Mouse (Mus musculus) liver, embryonic 14.5 days (tissue): ENCODE data around the gene Eea1. TPM values are rescaled to one million over a fixed set of nuclear protein-coding genes. Genes with fewer than 3 reads are reported as not detected.

Experiments used
- ATAC-seq: fragments of 200-750 bp; cut with Nextera tagmentation; 2 replicates; pipeline ENCODE4 v1.8.0; 2017; ENCODE audit warnings: moderate number of reproducible peaks, mild to moderate bottlenecking, moderate library complexity; ENCODE audit not compliant: insufficient read depth
- DNase-seq, 3 experiments: peaks; one replicate each; pipeline ENCODE4 v3.0.0-alpha.2; 2012 to 2013; ENCODE audit warnings: low read depth in 3 of 3, low spot score in 3 of 3
- H3K27ac ChIP-seq: fragments of 300-500 bp; sonication (generic); 2 replicates; pipeline ENCODE4 v1.5.1; 2014; ENCODE audit warnings: moderate library complexity, mild to moderate bottlenecking, control low read depth, inconsistent platforms
- H3K27me3 ChIP-seq: fragments of 300-500 bp; sonication (generic); 2 replicates; pipeline ENCODE4 v1.6.1; 2014; ENCODE audit warnings: mild to moderate bottlenecking, low read length, moderate library complexity; ENCODE audit not compliant: control insufficient read depth, insufficient read depth
- H3K36me3 ChIP-seq: fragments of 300-500 bp; sonication (generic); replicated peaks from 2 replicates; pipeline ENCODE4 v1.6.1; 2014; ENCODE audit warnings: low read depth; ENCODE audit not compliant: control insufficient read depth, insufficient read depth
- H3K4me1 ChIP-seq, 2 experiments: fragments of 200-500 bp in 1 of 2; fragments of 300-500 bp in 1 of 2; sonication (generic) in 1 of 2; replicated peaks; 2 replicates each; pipeline ENCODE4 v1.6.1; 2012 to 2014; ENCODE audit warnings: antibody characterized with exemption in 1 of 2, inconsistent platforms in 1 of 2, low read length in 1 of 2; ENCODE audit not compliant: control insufficient read depth in 2 of 2, insufficient read depth in 2 of 2
- H3K4me2 ChIP-seq: fragments of 300-500 bp; sonication (generic); 2 replicates; pipeline ENCODE4 v1.6.1; 2014; ENCODE audit warnings: low read depth, mild to moderate bottlenecking, control low read depth, moderate library complexity
- H3K4me3 ChIP-seq, 2 experiments: fragments of 200-500 bp in 1 of 2; fragments of 300-500 bp in 1 of 2; sonication (generic) in 1 of 2; 2 replicates each; pipeline ENCODE4 v1.5.1; 2012 to 2014; ENCODE audit warnings: low read depth in 2 of 2, low read length in 2 of 2, mild to moderate bottlenecking in 2 of 2, control low read depth in 1 of 2, inconsistent platforms in 1 of 2, moderate library complexity in 1 of 2; ENCODE audit not compliant: insufficient read depth in 1 of 2
- H3K9ac ChIP-seq: fragments of 300-500 bp; sonication (generic); replicated peaks from 2 replicates; pipeline ENCODE4 v1.6.1; 2014; ENCODE audit warnings: mild to moderate bottlenecking, control low read depth, moderate library complexity
- H3K9me3 ChIP-seq: fragments of 300-500 bp; sonication (generic); 2 replicates; pipeline ENCODE4 v1.6.1; 2016; ENCODE audit warnings: low read length, mixed read lengths; ENCODE audit not compliant: control insufficient read depth
- CTCF ChIP-seq: IDR thresholded peaks from 2 replicates; pipeline ENCODE4 v1.5.1; 2016; ENCODE audit warnings: antibody characterized with exemption, low read depth, control low read depth
- EP300 ChIP-seq: IDR thresholded peaks from 2 replicates; pipeline ENCODE4 v1.6.1; 2016; ENCODE audit warnings: antibody characterized with exemption, low read depth
- WGBS: fragments of 180-500 bp; shearing (Covaris S2); extraction: QIAGEN DNeasy Blood & Tissue Kit; methylation state at CpG from one replicate; pipeline ENCODE4 v1.1.7; 2014; ENCODE audit not compliant: insufficient replicate concordance; 5-methylcytosine and 5-hydroxymethylcytosine counted together
- polyA plus RNA-seq, 2 experiments: library from polyadenylated mRNA; depleted of rRNA in 1 of 2; stranded (reverse) in 1 of 2; unstranded in 1 of 2; fragments of >200 nt; fragmentation: Nextera tagmentation in 1 of 2; extraction: Ambion mirVana in 1 of 2; gene quantifications; 2 replicates each; pipeline versions ENCODE4 v1.2.1 to v1.2.3; 2012 to 2014

Eea1 gene
- polyA plus RNA-seq, 2 experiments = 4.2 to 8.9 TPM

DNA sequence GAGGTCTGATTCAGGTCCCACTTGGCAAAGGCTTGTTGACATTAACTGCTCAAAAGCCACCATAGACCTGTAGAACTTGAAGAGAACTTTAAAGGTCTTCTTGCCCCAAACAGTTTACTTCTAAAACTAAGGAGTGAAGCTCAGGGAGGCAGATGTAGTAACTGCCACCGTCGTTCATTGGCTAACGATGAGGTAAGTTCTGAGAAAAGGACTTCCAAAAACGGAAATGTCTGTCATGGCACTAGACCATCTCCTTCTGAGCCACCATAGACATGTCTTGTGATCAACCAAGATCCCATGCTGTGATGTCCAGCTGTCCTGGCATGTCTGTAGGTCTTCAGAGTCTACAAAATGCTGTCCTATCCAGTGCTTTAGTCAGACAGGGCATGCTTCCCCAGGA is 139.4 kb downstream of the Eea1 start:
- H3K4me2 ChIP-seq = no peak overlapping the region
- H3K9ac ChIP-seq = no peak overlapping the region
- no peak for DNase-seq
- no peak for TF ChIP-seq CTCF
- TF ChIP-seq EP300 = no peak
- no peak for ATAC-seq
- no peak overlapping the region for H3K4me3 ChIP-seq
- no peaks in the 10 kb centered on the region for H3K36me3 ChIP-seq
- no peaks in the 10 kb centered on the region for H3K27me3 ChIP-seq
- H3K27ac ChIP-seq = no peak overlapping the region
- peaks cover 0 to 6% of the 10 kb centered on the region in 2 experiments; a peak in 2 of 4 replicates for H3K4me1 ChIP-seq
- no peaks in the 10 kb centered on the region for H3K9me3 ChIP-seq
- 68% methylated on average over 4 of the region's 4 CpGs for WGBS

DNA sequence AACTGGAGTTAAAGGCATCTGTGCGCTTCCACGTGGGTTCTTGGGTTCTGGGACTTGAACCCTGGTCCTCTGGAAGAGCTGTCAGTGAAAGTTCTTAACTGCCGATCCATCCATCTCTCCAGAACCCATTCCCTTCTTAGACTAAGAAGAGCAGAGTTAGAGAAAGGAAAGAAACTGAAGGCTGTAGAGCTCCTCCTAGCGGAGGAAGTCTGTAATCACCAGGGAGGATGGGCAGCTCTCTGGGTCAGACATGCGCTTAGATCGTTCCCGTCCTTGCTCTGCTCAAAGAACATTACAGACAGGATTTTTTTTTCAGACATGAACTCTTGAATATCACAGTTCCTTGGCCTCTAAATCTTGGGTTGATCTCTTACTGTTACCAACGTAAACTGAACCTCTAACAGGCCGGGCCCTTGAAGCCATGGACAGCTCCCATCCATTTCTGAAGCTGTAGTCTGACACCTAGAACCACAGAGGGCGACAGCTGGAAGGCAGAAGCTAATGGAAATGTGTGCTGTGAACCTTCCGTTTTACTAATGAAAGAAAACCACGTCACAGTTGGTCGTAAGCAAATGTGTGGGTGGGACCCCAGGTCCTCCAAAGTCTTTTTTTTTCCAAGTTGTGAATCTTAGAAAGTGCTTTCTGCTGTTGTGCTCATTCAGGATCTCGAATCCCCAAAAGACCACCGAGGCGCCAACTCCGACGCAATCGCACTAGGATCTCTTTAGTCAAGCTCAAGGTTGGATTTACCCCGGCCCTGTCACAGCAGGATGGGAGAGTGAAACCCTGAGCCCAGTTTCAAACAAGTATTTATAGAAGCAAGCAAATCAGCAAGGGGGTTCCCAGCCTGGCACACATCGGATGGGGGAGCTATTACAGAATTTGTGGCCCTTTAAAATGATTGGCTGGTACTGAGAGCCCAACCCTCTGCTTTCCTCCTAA is 140.3 kb downstream of the Eea1 start:
- no peak for ATAC-seq
- Histone ChIP-seq H3K4me1 (peaks cover 0 to 6% of the 10 kb centered on the region in 2 experiments; a peak in 2 of 4 replicates), H3K36me3 (no peaks in the 10 kb centered on the region), H3K9me3 (no peaks in the 10 kb centered on the region), H3K4me3 (no peak overlapping the region), H3K27me3 (no peaks in the 10 kb centered on the region), H3K4me2 (0 out of 2 replicates have a peak overlapping the region, but pooled peaks have one; percentile 13), H3K27ac (no peak overlapping the region), H3K9ac (no peak overlapping the region)
- TF ChIP-seq CTCF (peak; percentile 85), EP300 (no peak)
- 41% methylated on average over 21 of the region's 21 CpGs for whole genome bisulfite sequencing
- peak in 2 of 3 experiments; percentile 24 to 27 for DNase-seq

DNA sequence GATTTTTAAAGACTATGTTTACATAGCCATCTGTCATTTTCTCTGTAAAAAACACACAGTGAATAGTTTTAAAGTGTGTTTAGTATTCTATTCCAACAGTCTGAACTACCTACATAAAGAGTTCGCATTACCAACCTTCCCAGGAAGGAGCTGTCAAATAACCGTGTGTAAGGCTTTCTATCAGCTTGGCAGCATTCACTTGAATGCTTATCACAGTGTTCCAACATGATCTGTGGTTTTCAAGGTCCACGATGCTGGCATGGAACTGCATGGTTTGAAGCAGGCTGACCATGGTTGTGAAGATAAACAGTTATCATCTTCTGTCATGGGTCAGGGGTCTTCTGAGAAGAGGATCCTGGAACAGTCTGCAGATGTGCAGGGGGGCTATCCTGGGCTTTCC is 141.8 kb downstream of the Eea1 start:
- Histone ChIP-seq H3K9me3 (no peaks in the 10 kb centered on the region), H3K27ac (no peak overlapping the region), H3K4me1 (peaks cover 0 to 6% of the 10 kb centered on the region in 2 experiments; a peak in 2 of 4 replicates), H3K4me2 (peak overlapping the region; percentile 23; the same call in 1 of the 2 replicates), H3K4me3 (no peak overlapping the region), H3K9ac (no peak overlapping the region), H3K27me3 (no peaks in the 10 kb centered on the region), H3K36me3 (no peaks in the 10 kb centered on the region)
- TF ChIP-seq EP300 (peak; percentile 63), CTCF (no peak)
- peak in 1 of 3 experiments; percentile 24 for DNase-seq
- WGBS = 14% methylated on average over 3 of the region's 3 CpGs
- ATAC-seq = peak; percentile 27; the same call in 1 of the 2 replicates

DNA sequence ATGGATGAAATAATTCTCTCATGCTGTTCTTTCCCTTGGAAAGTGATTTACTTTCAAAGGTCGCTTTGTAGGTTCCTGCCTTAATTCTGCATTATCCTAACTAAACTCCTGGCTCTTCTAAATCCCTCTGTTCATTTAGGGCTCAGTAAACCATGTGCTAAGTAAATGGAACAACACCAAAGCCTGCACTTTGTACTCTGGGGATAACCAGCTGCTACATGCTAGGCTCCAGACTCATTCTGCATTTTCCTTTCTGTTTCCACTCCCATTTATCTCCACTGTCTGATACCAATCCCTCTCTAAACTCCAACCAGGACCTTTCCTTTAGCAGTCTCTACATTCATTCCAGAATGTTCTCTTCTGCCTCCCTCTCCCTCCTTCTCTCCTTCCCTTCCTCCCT is 149.3 kb downstream of the Eea1 start:
- Histone ChIP-seq H3K27ac (no peak overlapping the region), H3K4me1 (no peaks in the 10 kb centered on the region), H3K9me3 (no peaks in the 10 kb centered on the region), H3K27me3 (no peaks in the 10 kb centered on the region), H3K36me3 (no peaks in the 10 kb centered on the region), H3K9ac (no peak overlapping the region), H3K4me3 (no peak overlapping the region), H3K4me2 (no peak overlapping the region)
- DNase-seq (no peak), ATAC-seq (no peak)
- TF ChIP-seq EP300 (no peak), CTCF (no peak)
- 53% methylated on average over 1 of the region's 1 CpGs for WGBS

DNA sequence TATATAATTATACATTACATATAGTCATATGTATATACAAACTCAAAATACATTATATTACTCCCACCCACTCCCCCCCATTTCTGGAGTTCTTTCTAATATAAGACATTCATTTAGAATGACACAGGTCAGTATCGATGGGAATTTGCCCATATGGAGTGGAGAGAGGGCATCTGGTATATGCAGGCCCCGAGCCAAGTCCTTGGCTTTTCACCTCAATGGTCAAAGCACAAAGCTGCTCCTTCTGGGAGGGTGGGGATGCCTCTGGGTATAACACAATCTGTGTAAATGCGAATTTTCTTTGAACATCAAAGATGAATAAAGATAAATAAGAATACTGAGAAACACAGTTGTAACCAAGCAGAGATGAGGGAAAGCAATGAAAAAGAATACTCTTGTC is 149.9 kb downstream of the Eea1 start:
- ATAC-seq = no peak
- no peak for DNase-seq
- no peak overlapping the region for H3K27ac ChIP-seq
- H3K4me1 ChIP-seq = no peaks in the 10 kb centered on the region
- H3K27me3 ChIP-seq = no peaks in the 10 kb centered on the region
- H3K9ac ChIP-seq = no peak overlapping the region
- no peaks in the 10 kb centered on the region for H3K36me3 ChIP-seq
- H3K4me2 ChIP-seq = no peak overlapping the region
- TF ChIP-seq CTCF = no peak
- TF ChIP-seq EP300 = no peak
- WGBS = 53% methylated on average over 3 of the region's 3 CpGs
- no peak overlapping the region for H3K4me3 ChIP-seq
- no peaks in the 10 kb centered on the region for H3K9me3 ChIP-seq
